Mouse (Mus musculus) spleen, adult 12 weeks (tissue): ENCODE measurements at regions not wholly inside any gene's neighbourhood (a gene's known extent, or its start where the extent isn't known, plus 50 kb on each side); places are given as distances from the start of the nearest gene placed in this dataset.

Experiments
- DNase-seq: peaks from one replicate; pipeline ENCODE4 v3.0.0; 2022; ENCODE audit warnings: low spot score

GRCm38 (mm10) chr2:45859901-45860331 lies 742.7 kb upstream of the Zeb2 start:
- no peak for DNase-seq

DNA sequence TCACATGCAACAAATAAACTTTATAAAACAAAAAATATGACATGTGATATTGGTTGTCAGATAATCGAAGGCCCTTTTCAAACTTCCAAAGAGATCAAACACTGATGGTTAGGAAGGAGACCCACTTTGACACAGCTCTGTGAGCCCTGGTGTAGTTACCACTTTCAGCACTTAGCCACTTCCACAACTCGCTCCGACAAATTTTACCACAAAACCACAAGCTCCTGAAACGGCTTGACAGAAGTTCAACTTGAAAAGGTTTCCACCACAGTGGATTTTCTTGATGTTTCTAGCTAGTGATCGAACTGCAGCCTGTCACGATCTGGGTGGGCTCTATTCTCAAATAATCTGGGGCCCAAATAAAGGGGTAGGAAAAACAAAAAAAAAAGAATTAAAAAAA lies 742.2 kb upstream of the Zeb2 start:
- no peak for DNase-seq

- DNase-seq, result no peak
Observed at GRCm38 (mm10) chr2:45850018-45850605, 732.9 kb upstream of the Zeb2 start.

DNA sequence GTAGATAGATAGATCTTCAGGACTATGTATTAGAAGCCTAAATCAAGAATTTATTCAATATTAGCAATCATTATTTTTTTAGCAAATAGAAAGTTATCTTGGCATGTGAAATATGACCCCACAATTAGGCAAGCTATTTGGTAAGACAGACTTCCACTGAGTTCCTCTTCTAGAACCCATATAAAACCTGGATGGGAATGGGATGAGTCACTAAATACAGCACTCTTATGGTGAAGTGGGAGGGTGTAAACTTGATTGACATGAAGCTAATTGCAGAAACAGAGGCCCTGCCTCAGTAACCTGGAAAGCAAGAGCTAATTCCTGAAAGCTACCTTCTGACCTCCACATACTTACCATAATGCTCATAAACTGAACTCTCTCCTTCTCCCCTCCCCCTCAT lies 723.2 kb upstream of the Zeb2 start:
- no peak for DNase-seq

DNA sequence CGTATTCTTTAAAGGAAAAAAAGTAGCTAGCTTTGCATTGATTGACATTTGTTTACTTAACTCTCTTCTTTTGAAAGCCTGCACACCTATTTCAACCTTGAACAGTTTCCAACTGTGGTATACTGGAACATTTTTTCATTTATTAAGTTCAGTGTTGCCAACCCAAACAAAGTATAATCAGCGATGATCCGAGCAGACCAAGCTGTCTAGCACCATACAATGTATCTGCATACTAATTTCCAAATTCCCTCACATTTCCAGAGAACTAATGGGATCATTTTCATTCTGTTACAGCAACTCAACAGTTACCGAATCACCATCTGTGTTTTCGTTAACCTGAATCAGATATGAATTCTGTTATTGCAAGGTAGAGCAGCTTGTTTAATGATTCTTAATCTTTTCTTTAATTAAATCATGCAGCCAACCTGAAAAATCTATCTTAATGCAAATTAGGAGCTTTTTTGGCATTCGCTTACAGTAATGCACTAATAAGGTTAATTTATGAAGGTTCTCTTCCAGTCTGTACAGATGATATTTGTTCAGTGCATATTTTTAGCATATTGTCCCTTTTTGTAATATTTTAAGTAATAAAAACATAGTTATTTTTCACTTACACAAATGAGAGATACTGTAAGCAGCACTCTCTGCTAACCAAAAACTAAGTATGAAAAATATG lies 719.5 kb upstream of the Zeb2 start:
- no peak for DNase-seq

DNA sequence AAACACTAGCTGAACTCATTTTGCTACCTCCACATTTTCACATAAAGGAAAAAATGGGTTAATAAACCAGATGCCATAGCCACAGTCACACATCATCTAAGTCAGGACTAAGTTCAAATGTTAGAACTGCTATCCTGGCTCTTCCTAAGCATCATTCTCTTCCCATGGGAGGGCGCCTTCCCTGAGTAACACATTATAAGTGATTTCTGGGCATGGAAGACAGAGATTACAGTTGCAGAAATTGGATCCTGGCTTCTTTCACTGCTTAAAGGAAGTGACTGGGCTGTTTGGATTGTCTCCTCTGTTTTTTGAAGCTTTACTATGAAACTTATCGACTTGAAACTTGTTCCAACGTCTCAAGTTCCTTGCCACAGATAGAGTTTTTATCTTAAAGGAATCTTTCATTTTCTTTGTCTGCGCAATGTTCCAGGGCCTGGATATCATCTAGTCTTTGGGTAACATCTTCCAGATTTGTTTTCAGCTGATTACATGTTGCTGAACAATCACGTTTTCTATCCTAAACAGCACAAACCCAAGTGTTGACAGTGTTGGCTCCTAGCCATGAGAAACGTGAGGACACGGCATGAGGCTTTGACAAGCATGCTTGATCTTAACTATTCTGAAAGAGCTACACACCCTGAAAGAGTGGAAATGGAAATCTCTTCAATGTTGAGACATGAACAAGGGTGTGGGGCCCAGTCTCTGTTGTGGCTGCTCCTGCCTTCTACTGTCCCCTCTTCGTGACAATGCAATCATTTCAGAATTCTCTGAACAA lies 700.9 kb upstream of the Zeb2 start:
- no peak for DNase-seq

DNA sequence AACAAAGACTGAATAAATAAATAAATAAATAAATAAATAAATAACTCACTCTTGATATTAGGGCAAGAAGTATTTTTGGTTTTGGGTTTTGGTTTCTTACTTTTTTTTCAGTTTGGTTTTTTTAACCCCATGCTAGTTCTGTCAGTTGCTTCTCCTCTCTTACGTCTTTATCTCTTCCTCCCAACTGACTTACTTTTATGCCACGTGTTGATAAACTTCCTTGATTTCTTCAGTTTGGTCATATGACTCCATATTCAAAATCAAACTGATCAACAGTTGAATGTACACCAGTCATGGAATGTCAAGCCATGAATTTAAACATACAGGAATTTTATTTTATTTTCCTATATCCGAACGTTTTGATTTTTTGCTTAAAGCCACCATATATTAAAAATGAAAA lies 697.5 kb upstream of the Zeb2 start:
- DNase-seq, result no peak

- no peak for DNase-seq
Observed at GRCm38 (mm10) chr2:45805329-45805728, 688.1 kb upstream of the Zeb2 start.

DNA sequence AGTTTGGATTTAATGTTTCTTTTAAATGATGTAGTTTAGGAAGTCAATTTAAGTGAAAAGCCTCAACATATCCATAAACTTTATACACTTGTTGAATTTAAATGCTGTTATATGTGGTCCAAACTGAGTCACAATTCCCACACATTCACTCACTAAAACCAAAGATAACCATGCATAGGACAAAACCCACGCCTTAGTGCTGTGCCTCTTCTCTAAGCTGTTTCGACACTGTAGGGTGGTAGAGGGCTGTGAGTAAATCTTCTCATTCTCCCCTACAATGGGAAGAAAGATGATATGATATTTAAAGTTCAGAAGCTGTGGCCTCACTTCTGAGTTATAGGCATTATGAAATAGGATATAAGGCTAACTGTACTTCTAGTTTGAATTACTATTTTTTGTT lies 682.9 kb upstream of the Zeb2 start:
- no peak for DNase-seq

- DNase-seq, result no peak
Observed at GRCm38 (mm10) chr2:45793561-45793960, 676.4 kb upstream of the Zeb2 start.

DNA sequence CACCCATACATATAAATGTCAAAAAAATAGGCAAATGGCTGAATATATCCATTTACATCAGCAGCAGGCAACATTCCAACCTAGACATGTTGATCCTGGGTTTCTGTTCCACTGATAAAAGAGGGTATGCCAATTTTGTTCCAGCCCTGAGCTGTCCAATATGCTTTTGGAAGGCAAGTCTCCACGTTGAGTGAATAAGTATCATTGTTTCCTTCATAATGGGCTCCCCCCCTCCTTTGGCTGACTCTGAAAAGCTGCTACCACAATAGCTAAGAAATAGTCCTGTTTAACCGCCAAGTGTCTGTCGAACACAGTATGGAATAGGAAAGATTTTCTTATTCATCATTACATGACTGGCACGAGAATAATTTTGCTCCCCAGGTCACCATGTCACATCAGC lies 672.5 kb upstream of the Zeb2 start:
- DNase-seq, result no peak

GRCm38 (mm10) chr2:45787732-45788390 lies 670.7 kb upstream of the Zeb2 start:
- DNase-seq, result no peak

DNA sequence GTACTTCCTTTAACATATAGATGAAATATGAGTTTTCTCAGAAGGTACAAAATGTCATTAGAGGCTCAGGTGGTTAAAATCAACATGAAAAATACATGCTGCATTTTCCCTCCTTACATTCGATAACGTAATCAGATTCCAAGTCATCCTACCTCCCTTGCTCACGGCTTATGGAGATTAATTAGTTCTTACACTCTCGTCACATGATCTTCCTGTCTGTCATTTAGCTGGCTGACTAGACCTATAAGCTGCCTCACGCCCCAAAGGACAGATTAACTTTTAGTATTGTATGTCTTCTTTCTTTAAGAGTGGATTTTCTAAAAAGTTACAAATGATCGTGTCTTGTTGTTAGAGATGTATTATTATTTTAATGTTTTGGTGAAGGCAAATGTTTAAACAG lies 669.6 kb upstream of the Zeb2 start:
- DNase-seq, result no peak

- no peak for DNase-seq
Observed at GRCm38 (mm10) chr2:45785684-45786083, 668.5 kb upstream of the Zeb2 start.

DNA sequence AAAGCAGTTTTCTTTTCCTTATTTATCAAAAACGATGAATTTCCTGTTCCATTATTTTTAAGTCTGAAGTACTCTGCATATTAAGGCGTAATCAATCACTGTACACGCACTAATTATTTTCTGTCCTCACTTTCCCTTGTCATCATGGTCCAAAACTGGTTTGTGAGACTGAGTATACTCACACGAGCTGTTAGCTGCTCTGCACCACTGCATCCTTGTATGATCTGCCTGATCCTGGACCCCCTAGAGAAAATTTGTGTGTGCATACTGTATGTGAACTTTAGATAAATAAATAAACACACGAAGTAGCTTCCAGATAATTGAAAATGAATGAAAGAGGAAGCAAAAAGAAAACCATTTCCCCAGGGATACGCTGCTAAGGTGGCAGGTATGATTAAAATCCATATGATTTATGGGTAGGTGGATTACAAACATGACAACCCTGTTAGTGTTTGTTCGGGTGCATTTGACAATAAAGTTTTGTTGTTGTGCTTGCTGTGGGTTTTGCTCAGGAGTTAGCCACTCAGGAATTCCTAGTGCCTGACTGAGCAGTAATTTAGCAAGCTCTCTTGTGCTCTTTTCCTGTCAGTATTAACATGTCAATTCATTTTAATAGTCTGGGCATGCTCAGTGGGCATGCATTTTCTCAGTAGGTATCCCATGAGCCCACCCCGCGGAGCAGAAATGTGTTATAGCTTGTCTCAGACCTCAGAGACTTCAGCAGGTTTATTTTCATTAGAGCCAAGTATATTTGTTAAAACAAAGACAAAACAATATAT lies 666.6 kb upstream of the Zeb2 start:
- no peak for DNase-seq

DNA sequence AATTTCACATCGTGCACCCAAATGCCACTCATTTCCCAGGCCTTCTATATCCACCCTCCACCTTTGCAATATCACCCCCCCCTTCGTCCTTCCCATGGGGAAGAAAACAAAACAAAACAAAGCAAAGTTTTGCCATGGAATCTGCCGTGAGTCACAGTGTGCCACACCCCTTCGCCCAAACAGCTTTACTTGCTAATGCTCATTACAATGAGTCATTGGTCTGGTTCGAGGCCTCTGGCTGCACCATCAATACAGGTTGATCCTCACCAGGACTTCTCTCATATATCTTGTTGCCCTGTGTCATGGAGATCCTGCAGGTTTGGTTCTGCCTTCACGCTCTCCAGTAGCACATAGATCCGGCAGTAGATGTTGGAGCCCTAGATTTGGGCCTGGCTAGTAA lies 660.3 kb upstream of the Zeb2 start:
- DNase-seq, result no peak

- no peak for DNase-seq
Observed at GRCm38 (mm10) chr2:45776485-45777135, 659.4 kb upstream of the Zeb2 start.

DNA sequence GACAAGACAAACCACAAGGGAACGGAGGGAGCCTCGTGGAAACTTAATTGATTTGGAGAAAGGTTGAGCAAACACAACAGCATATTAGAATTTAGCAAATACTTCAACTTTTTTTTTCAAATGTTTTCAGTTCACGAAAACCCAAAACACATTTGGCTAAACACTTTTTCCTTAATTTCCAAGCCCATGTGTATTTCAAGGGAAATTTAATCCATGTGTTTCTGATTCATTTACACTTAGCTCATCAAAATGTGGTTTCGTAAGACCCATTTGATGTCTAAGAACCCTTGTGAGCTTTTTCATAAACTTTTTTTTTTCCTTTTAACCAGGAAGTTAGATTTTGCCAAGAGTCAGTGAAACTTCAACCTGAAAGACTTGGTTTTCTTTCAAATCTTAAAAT lies 658.5 kb upstream of the Zeb2 start:
- no peak for DNase-seq

GRCm38 (mm10) chr2:45774416-45774815 lies 657.2 kb upstream of the Zeb2 start:
- no peak for DNase-seq

DNA sequence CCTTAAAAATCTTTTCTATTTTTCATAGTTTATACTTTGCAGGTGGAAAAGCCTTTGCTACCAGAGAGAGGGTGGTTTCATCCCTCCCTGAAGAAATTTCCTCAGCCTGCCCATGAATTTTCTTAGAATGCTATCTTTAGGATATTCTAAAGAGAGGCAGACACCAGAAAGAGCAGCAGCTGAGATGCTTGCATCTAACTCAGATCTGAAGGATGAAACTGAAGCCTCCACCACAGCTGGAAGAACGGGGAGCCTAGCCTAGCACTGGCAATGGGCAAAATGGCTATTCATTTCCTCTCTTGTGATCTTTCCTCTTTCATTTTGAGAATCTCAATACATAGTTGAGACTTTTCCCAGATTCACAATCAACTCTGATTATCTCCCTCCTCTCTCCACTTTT lies 640.0 kb upstream of the Zeb2 start:
- no peak for DNase-seq

DNA sequence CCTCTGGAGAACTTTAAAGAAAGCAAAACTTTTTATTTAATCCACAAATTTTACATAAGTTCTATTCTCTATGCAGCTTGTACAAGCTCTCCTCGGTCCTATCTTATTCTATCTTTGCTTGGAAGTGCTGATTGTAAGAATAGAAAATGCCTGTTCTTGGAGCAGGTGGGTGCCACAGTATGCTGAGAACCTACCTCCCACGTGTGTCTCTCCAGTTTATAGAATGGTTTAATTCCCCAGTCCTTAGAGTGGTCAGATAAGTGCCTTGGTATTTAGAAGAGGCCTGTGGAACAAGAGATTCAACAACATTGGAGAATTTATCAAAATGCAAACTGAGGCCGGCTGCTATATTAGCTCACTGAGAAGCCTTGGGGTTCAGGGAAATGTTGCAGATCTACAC lies 639.2 kb upstream of the Zeb2 start:
- DNase-seq, result no peak

DNA sequence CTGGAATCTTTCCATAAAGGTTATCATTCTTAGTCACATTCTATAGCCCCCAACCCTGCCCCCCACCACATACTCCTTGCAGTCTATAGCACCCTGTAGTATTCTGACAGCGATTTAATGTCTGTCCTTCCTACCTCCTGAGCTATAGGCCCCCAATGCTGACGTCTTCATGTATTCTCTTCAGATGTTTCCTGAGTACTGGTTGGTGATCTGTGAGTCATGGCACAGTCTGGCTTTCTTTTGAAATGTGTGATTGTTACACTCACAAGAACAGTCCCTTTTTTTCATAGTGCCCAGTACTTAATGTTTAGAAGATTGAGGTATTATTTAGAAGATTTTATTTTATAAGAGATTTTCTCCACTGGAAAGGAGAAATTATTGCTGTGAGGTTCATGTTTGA lies 634.6 kb upstream of the Zeb2 start:
- no peak for DNase-seq
